Mouse (Mus musculus): ENCODE data around the gene AC161166.1. TPM values are rescaled to one million over a fixed set of nuclear protein-coding genes. Genes with fewer than 3 reads are reported as not detected.

The AC161166.1 gene
- polyA plus RNA-seq, 1 experiment from 2014 or later = 0.47 TPM

DNA sequence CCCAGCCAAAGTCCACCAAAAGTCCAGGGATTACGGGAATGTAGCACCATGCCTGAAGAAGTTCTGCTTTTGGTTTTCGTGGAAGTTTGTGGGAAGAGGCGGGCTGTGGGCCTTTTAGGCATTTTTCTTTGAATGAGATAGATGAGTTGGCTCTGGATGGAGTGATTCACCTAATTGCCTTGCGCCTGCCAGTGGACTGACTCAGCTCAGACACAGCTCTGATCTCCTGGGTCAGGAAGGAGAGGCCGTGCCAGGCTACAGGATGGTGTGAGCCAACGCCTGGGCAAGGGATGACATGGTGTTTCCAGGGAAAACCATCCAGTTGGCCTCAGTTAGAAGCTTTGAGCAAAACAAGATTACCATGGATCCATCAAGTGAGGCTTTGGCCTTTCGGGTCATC is 41.9 kb downstream of the AC161166.1 start:
- Histone ChIP-seq H3K27me3 (no peaks in the 10 kb centered on the region), H3K4me3 (no peak overlapping the region), H3K9me3 (no peaks in the 10 kb centered on the region), H3K4me1 (no peaks in the 10 kb centered on the region), H3K27ac (no peak overlapping the region), H3K36me3 (peaks cover 20% of the 10 kb centered on the region), H3K4me2 (no peak overlapping the region), H3K9ac (no peak overlapping the region)
- no peak for ATAC-seq (ENCODE audit: borderline replicate concordance, extremely low read depth, low FRiP score, low TSS enrichment)
- WGBS = 93% methylated on average over 7 of the region's 7 CpGs

DNA sequence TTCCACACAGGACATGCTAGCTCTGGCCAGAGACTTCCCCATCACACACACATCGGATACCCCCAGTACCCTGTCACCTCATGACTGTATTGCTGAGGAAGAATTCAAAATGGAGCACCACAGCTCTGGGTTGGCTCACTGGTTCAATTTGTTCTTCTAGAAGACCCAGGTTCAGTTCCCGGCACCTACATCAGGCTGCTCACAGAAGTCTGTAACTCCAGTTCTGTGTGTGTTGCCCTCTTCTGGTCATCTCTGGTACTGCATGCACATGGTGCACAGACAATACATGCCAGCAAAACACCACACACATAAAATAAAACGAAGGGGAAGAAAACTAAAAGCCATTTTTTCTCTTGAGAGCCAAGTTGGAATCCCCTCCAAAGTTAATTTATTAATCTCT is 43.1 kb downstream of the AC161166.1 start:
- H3K9ac ChIP-seq = no peak overlapping the region
- peaks cover 15% of the 10 kb centered on the region for H3K36me3 ChIP-seq
- H3K4me1 ChIP-seq = no peaks in the 10 kb centered on the region
- WGBS = 88% methylated on average over 3 of the region's 3 CpGs
- no peak for ATAC-seq (ENCODE audit: borderline replicate concordance, extremely low read depth, low FRiP score, low TSS enrichment)
- H3K9me3 ChIP-seq = no peaks in the 10 kb centered on the region
- no peaks in the 10 kb centered on the region for H3K27me3 ChIP-seq
- no peak overlapping the region for H3K4me3 ChIP-seq
- H3K4me2 ChIP-seq = no peak overlapping the region
- H3K27ac ChIP-seq = no peak overlapping the region

DNA sequence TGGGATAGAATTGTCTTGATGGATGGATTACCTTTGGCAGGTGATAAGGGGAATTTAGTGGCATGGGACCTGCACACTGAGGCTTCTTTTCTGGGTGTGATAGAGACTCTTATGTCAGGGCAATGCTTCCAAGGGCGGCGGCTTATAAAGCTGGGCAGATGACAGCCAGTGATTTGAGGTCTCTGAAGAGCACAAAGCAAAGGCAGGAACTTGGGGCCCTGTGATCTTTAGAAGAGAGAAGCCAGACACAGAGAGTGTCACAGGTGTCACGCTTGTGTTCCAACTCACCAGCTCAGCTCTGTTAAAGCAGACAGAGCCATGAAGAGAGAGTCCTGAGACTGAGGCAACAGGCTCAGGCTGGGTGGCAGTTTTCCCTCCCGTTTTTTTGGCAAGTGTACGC is 44.4 kb downstream of the AC161166.1 start:
- H3K4me2 ChIP-seq = no peak overlapping the region
- 91% methylated on average over 5 of the region's 5 CpGs for WGBS
- H3K27ac ChIP-seq = no peak overlapping the region
- H3K27me3 ChIP-seq = no peaks in the 10 kb centered on the region
- H3K9me3 ChIP-seq = no peaks in the 10 kb centered on the region
- H3K9ac ChIP-seq = no peak overlapping the region
- H3K36me3 ChIP-seq = peaks cover 14% of the 10 kb centered on the region
- H3K4me1 ChIP-seq = peaks cover 9% of the 10 kb centered on the region; the same call in 1 of the 2 replicates
- H3K4me3 ChIP-seq = no peak overlapping the region
- ATAC-seq (ENCODE audit: borderline replicate concordance, extremely low read depth, low FRiP score, low TSS enrichment) = no peak

DNA sequence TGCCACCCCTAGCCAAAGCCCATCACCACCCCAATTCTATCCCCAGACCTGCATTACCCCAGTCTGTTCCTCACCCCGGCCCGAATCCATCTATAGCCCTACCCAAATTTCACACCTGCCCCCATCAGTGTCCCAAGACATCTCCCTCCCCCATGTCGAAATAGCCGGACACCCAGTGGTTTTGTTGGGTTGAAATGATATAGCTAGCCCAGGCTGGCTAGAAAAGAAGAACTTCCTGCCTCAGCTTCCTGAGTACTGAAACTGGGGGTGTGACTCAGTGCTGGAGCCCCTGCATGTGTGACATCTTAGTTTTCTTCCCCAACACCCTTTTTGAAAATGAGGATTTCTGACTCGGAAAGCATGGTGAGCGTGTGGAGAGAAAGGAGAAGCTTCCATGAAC is 45.4 kb downstream of the AC161166.1 start:
- Histone ChIP-seq H3K27me3 (no peaks in the 10 kb centered on the region), H3K27ac (no peak overlapping the region), H3K9ac (no peak overlapping the region), H3K4me1 (peaks cover 18% of the 10 kb centered on the region), H3K36me3 (peaks cover 7% of the 10 kb centered on the region; the same call in 1 of the 2 replicates), H3K9me3 (no peaks in the 10 kb centered on the region), H3K4me3 (no peak overlapping the region), H3K4me2 (no peak overlapping the region)
- ATAC-seq (ENCODE audit: borderline replicate concordance, extremely low read depth, low FRiP score, low TSS enrichment) = no peak
- 81% methylated on average over 6 of the region's 6 CpGs for WGBS

DNA sequence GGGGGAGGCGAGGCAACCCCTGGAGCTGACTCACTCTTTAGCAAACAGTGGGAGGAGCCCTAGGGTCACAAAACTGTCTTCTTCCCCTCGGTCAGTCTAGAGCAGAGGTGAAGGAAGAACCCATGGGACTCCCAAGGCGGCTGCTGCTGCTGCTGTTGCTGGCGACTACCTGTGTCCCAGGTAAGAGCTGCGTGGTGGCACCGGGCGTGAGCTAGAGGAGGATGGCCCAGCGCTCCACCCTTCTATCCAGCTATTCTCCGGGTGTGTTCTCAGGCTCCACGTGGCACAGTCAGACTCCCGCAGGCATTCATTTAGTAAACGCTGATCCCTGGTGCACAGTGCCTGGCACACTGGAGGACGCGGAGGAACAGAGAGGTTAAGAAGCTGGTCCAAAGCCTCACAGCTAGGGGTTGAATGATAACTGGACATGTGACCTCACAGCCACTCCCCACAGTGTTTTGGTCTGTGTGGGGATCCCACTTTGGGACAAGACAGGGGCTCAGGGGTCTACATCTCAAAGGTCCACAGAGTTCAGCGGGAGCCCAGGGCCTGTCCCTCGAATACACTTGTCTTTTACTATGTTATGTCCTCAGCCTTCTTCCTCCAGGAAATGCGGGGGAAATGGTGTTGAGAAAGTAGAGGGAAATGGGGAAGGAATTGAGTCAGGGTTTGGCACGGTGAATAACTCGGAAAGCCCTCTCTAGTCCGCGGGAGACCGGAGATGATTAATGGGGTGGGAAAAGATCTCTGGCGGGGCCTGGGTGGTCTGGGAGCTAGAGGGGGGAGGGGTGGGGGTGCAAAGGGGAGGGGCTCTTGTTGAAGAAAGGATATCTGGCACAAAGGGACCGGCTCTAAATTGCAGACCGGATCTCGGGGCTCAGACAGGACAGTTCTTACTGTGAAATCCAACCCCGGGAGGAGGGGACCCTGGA is 49.6 kb downstream of the AC161166.1 start, which contains the start of gene Plaur:
Plaur (plus strand) TSS at position 97 of the 932 bp plus-strand sequence.
- Histone ChIP-seq H3K27me3 (no peaks in the 10 kb centered on the region), H3K4me3 (peak within 1 kb of the TSS; percentile 48), H3K27ac (peak within 1 kb of the TSS; percentile 91), H3K4me1 (peaks cover 45% of the 10 kb centered on the region), H3K9me3 (no peaks in the 10 kb centered on the region), H3K36me3 (no peaks in the 10 kb centered on the region), H3K9ac (peak within 1 kb of the TSS; percentile 32), H3K4me2 (peak within 1 kb of the TSS; percentile 68)
- ATAC-seq (ENCODE audit: borderline replicate concordance, extremely low read depth, low FRiP score, low TSS enrichment) = peak; percentile 81
- 2% methylated on average over 26 of the region's 27 CpGs for WGBS

DNA sequence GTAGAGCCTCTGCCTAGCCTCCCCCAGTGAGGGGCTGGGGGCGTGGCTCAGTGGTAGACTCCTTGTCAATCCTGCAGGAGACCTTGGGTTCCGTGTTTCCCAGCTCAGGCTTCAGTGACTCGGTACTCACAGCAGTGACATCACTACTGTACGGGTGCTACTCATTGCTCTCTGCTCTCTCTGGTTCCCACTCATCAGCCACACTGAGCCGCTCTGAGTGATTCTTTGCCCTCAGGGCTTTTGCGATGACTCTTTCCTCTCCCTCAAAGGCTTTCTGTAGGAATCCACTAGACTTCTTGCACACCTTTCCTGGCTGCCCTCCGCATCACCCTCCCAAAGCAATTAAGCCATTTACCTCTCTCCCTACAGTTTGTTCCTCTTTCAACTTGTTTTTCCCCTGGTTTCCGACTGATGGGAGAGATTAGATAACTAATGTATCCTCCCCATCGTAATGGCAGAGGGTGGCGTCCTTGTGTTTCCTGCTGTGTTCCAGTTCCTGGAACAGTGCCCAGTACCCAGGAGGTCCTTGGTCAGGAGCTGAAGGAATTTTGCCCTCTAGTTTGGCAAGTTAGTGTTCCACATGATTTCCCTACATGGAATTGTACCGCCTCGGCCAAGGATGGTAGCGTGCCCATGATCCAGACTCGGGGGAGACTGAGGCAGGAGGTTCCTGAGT is 50.7 kb downstream of the AC161166.1 start:
- Histone ChIP-seq H3K27ac (peak overlapping the region; percentile 91), H3K9me3 (no peaks in the 10 kb centered on the region), H3K9ac (no peak overlapping the region), H3K4me1 (peaks cover 45% of the 10 kb centered on the region), H3K4me2 (peak overlapping the region; percentile 68), H3K36me3 (no peaks in the 10 kb centered on the region), H3K27me3 (no peaks in the 10 kb centered on the region), H3K4me3 (0 out of 2 replicates have a peak overlapping the region, but pooled peaks have one; percentile 48)
- WGBS = 34% methylated on average over 14 of the region's 14 CpGs
- no peak for ATAC-seq (ENCODE audit: borderline replicate concordance, extremely low read depth, low FRiP score, low TSS enrichment)

Other genes with a start within 250 kb of the AC161166.1 start
- gene Zfp93, start 242.0 kb downstream of the AC161166.1 start, polyA plus RNA-seq (2015; fragmentation: Nextera tagmentation; extraction: Ambion mirVana) = 8.7 and 9.3 TPM in 2 replicates
- 36.2 and 37.9 TPM in 2 replicates for gene Zfp61, start 211.2 kb downstream of the AC161166.1 start, polyA plus RNA-seq (2015; fragmentation: Nextera tagmentation; extraction: Ambion mirVana)
- gene Zfp94, start 195.8 kb downstream of the AC161166.1 start, polyA plus RNA-seq (2015; fragmentation: Nextera tagmentation; extraction: Ambion mirVana) = 10.3 and 10.4 TPM in 2 replicates
- gene Tescl, start 178.5 kb downstream of the AC161166.1 start, polyA plus RNA-seq (2015; fragmentation: Nextera tagmentation; extraction: Ambion mirVana) = not detected in 2 replicates
- not detected in 2 replicates for gene Lypd5, start 163.3 kb downstream of the AC161166.1 start, polyA plus RNA-seq (2015; fragmentation: Nextera tagmentation; extraction: Ambion mirVana)
- gene Kcnn4, start 142.2 kb downstream of the AC161166.1 start, polyA plus RNA-seq (2015; fragmentation: Nextera tagmentation; extraction: Ambion mirVana) = 3.5 and 4.7 TPM in 2 replicates
- gene Smg9, start 112.8 kb downstream of the AC161166.1 start, polyA plus RNA-seq (2015; fragmentation: Nextera tagmentation; extraction: Ambion mirVana) = 22.5 and 23.9 TPM in 2 replicates
- gene Irgc1, start 60.2 kb downstream of the AC161166.1 start, polyA plus RNA-seq (2015; fragmentation: Nextera tagmentation; extraction: Ambion mirVana) = not detected in 2 replicates
- 17.5 and 18.6 TPM in 2 replicates for gene Plaur, start 50.0 kb downstream of the AC161166.1 start, polyA plus RNA-seq (2015; fragmentation: Nextera tagmentation; extraction: Ambion mirVana)
- gene Cadm4, start 30.4 kb downstream of the AC161166.1 start, polyA plus RNA-seq (2015; fragmentation: Nextera tagmentation; extraction: Ambion mirVana) = 2.8 and 3.5 TPM in 2 replicates
- 42.7 and 47.2 TPM in 2 replicates for gene Zfp428, start 5.4 kb downstream of the AC161166.1 start, polyA plus RNA-seq (2015; fragmentation: Nextera tagmentation; extraction: Ambion mirVana)
- gene Irgq, start 18.2 kb upstream of the AC161166.1 start, polyA plus RNA-seq (2015; fragmentation: Nextera tagmentation; extraction: Ambion mirVana) = 7.8 and 7.9 TPM in 2 replicates
- gene Pinlyp, start 33.7 kb upstream of the AC161166.1 start, polyA plus RNA-seq (2015; fragmentation: Nextera tagmentation; extraction: Ambion mirVana) = 0.39 and 0.54 TPM in 2 replicates
- gene Xrcc1, start 33.8 kb upstream of the AC161166.1 start, polyA plus RNA-seq (2015; fragmentation: Nextera tagmentation; extraction: Ambion mirVana) = 109 and 118 TPM in 2 replicates
- 23.8 and 24.2 TPM in 2 replicates for gene Ethe1, start 75.1 kb upstream of the AC161166.1 start, polyA plus RNA-seq (2015; fragmentation: Nextera tagmentation; extraction: Ambion mirVana)
- 2.8 and 3.0 TPM in 2 replicates for gene Zfp575, start 75.2 kb upstream of the AC161166.1 start, polyA plus RNA-seq (2015; fragmentation: Nextera tagmentation; extraction: Ambion mirVana)
- 0.15 and 0.21 TPM in 2 replicates for gene Phldb3, start 98.3 kb upstream of the AC161166.1 start, polyA plus RNA-seq (2015; fragmentation: Nextera tagmentation; extraction: Ambion mirVana)
- gene Lypd3, start 124.1 kb upstream of the AC161166.1 start, polyA plus RNA-seq (2015; fragmentation: Nextera tagmentation; extraction: Ambion mirVana) = 0.18 and 0.40 TPM in 2 replicates
- not detected in 2 replicates for gene Tex101, start 164.2 kb upstream of the AC161166.1 start, polyA plus RNA-seq (2015; fragmentation: Nextera tagmentation; extraction: Ambion mirVana)
- not detected in 2 replicates for gene BC049730, start 196.8 kb upstream of the AC161166.1 start, polyA plus RNA-seq (2015; fragmentation: Nextera tagmentation; extraction: Ambion mirVana)
- gene Gm4763, start 214.5 kb upstream of the AC161166.1 start, polyA plus RNA-seq (2015; fragmentation: Nextera tagmentation; extraction: Ambion mirVana) = not detected in 2 replicates
- gene Cd177, start 247.9 kb upstream of the AC161166.1 start, polyA plus RNA-seq (2015; fragmentation: Nextera tagmentation; extraction: Ambion mirVana) = 0.73 and 0.75 TPM in 2 replicates

Measured in lung, embryonic 15.5 days (tissue).